Mouse (Mus musculus) CH12.LX (cell line): ENCODE data around the gene Zfp592. TPM values are rescaled to one million over a fixed set of nuclear protein-coding genes. Genes with fewer than 3 reads are reported as not detected.

ENCODE experiments used
- DNase-seq: peaks from one replicate; pipeline ENCODE4 v3.0.0-alpha.2; 2013; ENCODE audit errors: extremely low read depth
- H3K27ac ChIP-seq: 2 replicates; pipeline ENCODE4 v1.5.1; 2012; ENCODE audit warnings: low read depth, mild to moderate bottlenecking, control low read depth, moderate library complexity; ENCODE audit not compliant: insufficient read depth
- H3K27me3 ChIP-seq: replicated peaks from 2 replicates; pipeline ENCODE3; 2012; ENCODE audit warnings: inconsistent platforms
- H3K36me3 ChIP-seq, 2 experiments: replicated peaks in 1 of 2; 2 replicates each; pipeline versions ENCODE3 to v1.6.1; 2012; ENCODE audit warnings: inconsistent platforms in 1 of 2, low read length in 1 of 2, mild to moderate bottlenecking in 1 of 2, mixed read lengths in 1 of 2, moderate library complexity in 1 of 2; ENCODE audit not compliant: control insufficient read depth in 1 of 2, insufficient read depth in 1 of 2
- H3K4me1 ChIP-seq, 2 experiments: 2 replicates each; pipeline ENCODE4 v1.6.1; 2012; ENCODE audit warnings: inconsistent platforms in 1 of 2, moderate library complexity in 1 of 2; ENCODE audit not compliant: insufficient read depth in 2 of 2, control insufficient read depth in 1 of 2
- H3K4me2 ChIP-seq: 2 replicates; pipeline ENCODE4 v1.6.1; 2012; ENCODE audit warnings: low read depth, mild to moderate bottlenecking, control low read depth; ENCODE audit not compliant: poor library complexity, insufficient read depth, severe bottlenecking
- H3K4me3 ChIP-seq, 3 experiments: fragments of 150-350 bp in 1 of 3; sonication (generic) in 1 of 3; replicated peaks in 1 of 3; 2 replicates each; pipeline versions ENCODE3 to v1.5.1; 2011 to 2012; ENCODE audit warnings: low read depth in 2 of 3, low read length in 2 of 3, mild to moderate bottlenecking in 2 of 3, moderate library complexity in 2 of 3, control low read depth in 1 of 3, improper control_type of control experiment in 1 of 3, inconsistent platforms in 1 of 3, mixed read lengths in 1 of 3; ENCODE audit not compliant: poor library complexity in 1 of 3
- H3K79me2 ChIP-seq: replicated peaks from 2 replicates; pipeline ENCODE4 v1.6.1; 2012; ENCODE audit warnings: mild to moderate bottlenecking, moderate library complexity; ENCODE audit not compliant: control insufficient read depth, poor library complexity, insufficient read depth, severe bottlenecking; ENCODE audit errors: extremely low read depth
- H3K9ac ChIP-seq: 2 replicates; pipeline ENCODE4 v1.6.1; 2012; ENCODE audit warnings: low read depth, mild to moderate bottlenecking, control low read depth, moderate library complexity; ENCODE audit not compliant: insufficient read depth
- H3K9me3 ChIP-seq: replicated peaks from 2 replicates; pipeline ENCODE3; 2012; ENCODE audit warnings: low read length, inconsistent platforms, mixed read lengths
- CHD1 ChIP-seq: IDR thresholded peaks from 2 replicates; pipeline ENCODE4 v1.6.1; 2012; ENCODE audit warnings: low read depth, low read length, improper control_type of control experiment, inconsistent platforms
- CHD2 ChIP-seq: IDR thresholded peaks from 2 replicates; pipeline ENCODE4 v1.6.1; 2011; ENCODE audit warnings: low read length, improper control_type of control experiment
- ETS1 ChIP-seq: conservative IDR thresholded peaks from 2 replicates; pipeline ENCODE4 v1.6.1; 2012; ENCODE audit warnings: low read depth, mild to moderate bottlenecking, inconsistent platforms, low read length, improper control_type of control experiment, moderate library complexity
- HCFC1 ChIP-seq: IDR thresholded peaks from 2 replicates; pipeline ENCODE4 v1.6.1; 2012; ENCODE audit warnings: low read depth, mild to moderate bottlenecking, inconsistent platforms, low read length, improper control_type of control experiment
- IRF4 ChIP-seq: IDR thresholded peaks from 2 replicates; pipeline ENCODE4 v1.6.1; 2014; ENCODE audit warnings: low read depth, mild to moderate bottlenecking, inconsistent platforms, low read length, improper control_type of control experiment
- JUN ChIP-seq: IDR thresholded peaks from 2 replicates; pipeline ENCODE4 v1.6.1; 2011; ENCODE audit warnings: low read depth, mild to moderate bottlenecking, low read length, improper control_type of control experiment, moderate library complexity; ENCODE audit not compliant: insufficient read depth
- MAFK ChIP-seq: IDR thresholded peaks from 2 replicates; pipeline ENCODE4 v1.6.1; 2011; ENCODE audit warnings: low read length, improper control_type of control experiment; ENCODE audit not compliant: insufficient replicate concordance
- MAX ChIP-seq: IDR thresholded peaks from 2 replicates; pipeline ENCODE4 v1.6.1; 2011; ENCODE audit warnings: low read length, improper control_type of control experiment
- MYC ChIP-seq: IDR thresholded peaks from 2 replicates; pipeline ENCODE4 v1.6.1; 2011; ENCODE audit warnings: low read depth, mild to moderate bottlenecking, improper control_type of control experiment, low read length
- NELFE ChIP-seq: IDR thresholded peaks from 2 replicates; pipeline ENCODE4 v1.6.1; 2011; ENCODE audit warnings: low read depth, low read length, improper control_type of control experiment
- POLR2A ChIP-seq: IDR thresholded peaks from 2 replicates; pipeline ENCODE4 v1.6.1; 2011; ENCODE audit warnings: low read depth, mild to moderate bottlenecking, improper control_type of control experiment, low read length
- POLR2AphosphoS2 ChIP-seq: IDR thresholded peaks from 2 replicates; pipeline ENCODE4 v1.6.1; 2011; ENCODE audit warnings: low read depth, low read length, improper control_type of control experiment
- TBP ChIP-seq: conservative IDR thresholded peaks from 2 replicates; pipeline ENCODE4 v1.6.1; 2011; ENCODE audit warnings: low read depth, low read length, improper control_type of control experiment
- UBTF ChIP-seq: IDR thresholded peaks from 2 replicates; pipeline ENCODE4 v1.6.1; 2012; ENCODE audit warnings: low read depth, mild to moderate bottlenecking, inconsistent platforms, low read length, improper control_type of control experiment, moderate library complexity
- ZC3H11A ChIP-seq: IDR thresholded peaks from 2 replicates; pipeline ENCODE4 v1.6.1; 2012; ENCODE audit warnings: low read depth, mild to moderate bottlenecking, inconsistent platforms, low read length, improper control_type of control experiment
- ZKSCAN1 ChIP-seq: IDR thresholded peaks from 2 replicates; pipeline ENCODE4 v1.6.1; 2012; ENCODE audit warnings: low read depth, inconsistent platforms, low read length, improper control_type of control experiment, borderline replicate concordance
- ZMIZ1 ChIP-seq: IDR thresholded peaks from 2 replicates; pipeline ENCODE4 v1.6.1; 2012; ENCODE audit warnings: low read depth, mild to moderate bottlenecking, inconsistent platforms, low read length, improper control_type of control experiment
- dilution Hi-C: fragments of 300-500 bp; cut with MboI; formaldehyde crosslinking; loops from 2 replicates; pipeline ENCODE4 v1.14.3; 2020; ENCODE audit warnings: low sequenced_read_pairs; ENCODE audit not compliant: extremely low pct_unique_long_range_greater_than_20kb, extremely low pct_ligation_motif_present
- in situ Hi-C: fragments of 300-500 bp; cut with MboI; formaldehyde crosslinking; loops from 3 replicates; pipeline ENCODE4 v1.14.3; 2019; ENCODE audit warnings: low sequenced_read_pairs, low pct_ligation_motif_present, low pct_unique_long_range_greater_than_20kb, mixed read lengths
- polyA plus RNA-seq: library from polyadenylated mRNA; unstranded; fragments of >175 nt; gene quantifications from 2 replicates; pipeline ENCODE4 v1.2.1, GENCODE M21; 2012; ENCODE audit warnings: low read depth; ENCODE audit not compliant: insufficient read length
- total RNA-seq, 2 experiments: library from RNA; depleted of rRNA; stranded (reverse); fragments of 300-350 nt in 1 of 2; fragments of >200 nt in 1 of 2; gene quantifications; 2 replicates each; pipeline ENCODE4 v1.2.3; 2012 to 2014

The Zfp592 gene
- total and polyA plus RNA-seq, 3 experiments = 7.8 to 23.6 (median 10.1) TPM

GRCm38 (mm10) chr7:81011576-81011975 is 18.1 kb downstream of the Zfp592 start:
- DNase-seq = no peak
- in situ Hi-C loops (no loop called here), dilution Hi-C loops (no loop called here)
- Histone ChIP-seq H3K9me3 (peaks cover 2% of the 10 kb centered on the region), H3K4me3 (no peak overlapping the region), H3K27me3 (no peaks in the 10 kb centered on the region), H3K27ac (no peak overlapping the region), H3K79me2 (peaks cover 24% of the 10 kb centered on the region), H3K36me3 (peaks cover 20 to 72% of the 10 kb centered on the region in 2 experiments), H3K4me2 (no peak overlapping the region), H3K9ac (no peak overlapping the region), H3K4me1 (peaks cover 2 to 23% of the 10 kb centered on the region in 2 experiments; a peak in 2 of 4 replicates)
- no peak for TF ChIP-seq MYC
- no peak for TF ChIP-seq TBP

GRCm38 (mm10) chr7:81020307-81020706 is 26.8 kb downstream of the Zfp592 start:
- in situ Hi-C loops = no loop called here
- Histone ChIP-seq H3K9me3 (no peaks in the 10 kb centered on the region), H3K27ac (no peak overlapping the region)
- no peak for TF ChIP-seq ZC3H11A
- no peak for TF ChIP-seq ZMIZ1
- no peak for TF ChIP-seq HCFC1
- no peak for TF ChIP-seq UBTF
- no peak for TF ChIP-seq ETS1
- no peak for TF ChIP-seq CHD2
- TF ChIP-seq MYC = no peak
- TF ChIP-seq MAFK = no peak
- TF ChIP-seq NELFE = no peak
- TF ChIP-seq MAX = no peak
- no peak for TF ChIP-seq JUN
- TF ChIP-seq, all 38 proteins: peak for 0
- H3K4me1 ChIP-seq = no peaks in the 10 kb centered on the region
- dilution Hi-C loops = no loop called here
- DNase-seq = no peak
- no peak overlapping the region for H3K9ac ChIP-seq
- no peak overlapping the region for H3K4me2 ChIP-seq
- H3K27me3 ChIP-seq = no peaks in the 10 kb centered on the region
- no peaks in the 10 kb centered on the region; the same call in 1 of the 2 replicates for H3K79me2 ChIP-seq
- H3K4me3 ChIP-seq = no peak overlapping the region
- H3K36me3 ChIP-seq = peaks cover 38 to 75% of the 10 kb centered on the region in 2 experiments

- no peak for TF ChIP-seq POLR2AphosphoS2
- no peak for TF ChIP-seq IRF4
- no peak for TF ChIP-seq MAFK
- TF ChIP-seq POLR2A = no peak
- TF ChIP-seq CHD1 = no peak
- TF ChIP-seq ZKSCAN1 = no peak
- Histone ChIP-seq H3K9ac (no peak overlapping the region), H3K4me3 (no peak overlapping the region), H3K27me3 (no peaks in the 10 kb centered on the region), H3K27ac (no peak overlapping the region), H3K79me2 (no peaks in the 10 kb centered on the region; the same call in none of the 2 replicates), H3K4me2 (no peak overlapping the region), H3K9me3 (no peaks in the 10 kb centered on the region), H3K4me1 (no peaks in the 10 kb centered on the region), H3K36me3 (peaks cover 50 to 83% of the 10 kb centered on the region in 2 experiments)
- DNase-seq = no peak
- dilution Hi-C loops = no loop called here
- in situ Hi-C loops = no loop called here
Measured at GRCm38 (mm10) chr7:81022731-81023130, 29.2 kb downstream of the Zfp592 start.
